Mouse (Mus musculus) brain, embryonic 14.5 days (tissue): ENCODE measurements at regions not wholly inside any gene's neighbourhood (a gene's known extent, or its start where the extent isn't known, plus 50 kb on each side); places are given as distances from the start of the nearest gene placed in this dataset.

ENCODE experiments used
- CTCF ChIP-seq: fragments of 200-500 bp; IDR thresholded peaks from 2 replicates; pipeline ENCODE4 v1.5.1; 2012; ENCODE audit warnings: inconsistent platforms, mild to moderate bottlenecking, moderate library complexity, borderline replicate concordance; ENCODE audit not compliant: insufficient read depth, insufficient read length; ENCODE audit errors: extremely low read depth
- POLR2A ChIP-seq: fragments of 200-500 bp; IDR thresholded peaks from 2 replicates; pipeline ENCODE4 v1.6.1; 2012; ENCODE audit warnings: mild to moderate bottlenecking, inconsistent platforms, borderline replicate concordance; ENCODE audit not compliant: poor library complexity, insufficient read depth, insufficient read length, severe bottlenecking; ENCODE audit errors: extremely low read depth

DNA sequence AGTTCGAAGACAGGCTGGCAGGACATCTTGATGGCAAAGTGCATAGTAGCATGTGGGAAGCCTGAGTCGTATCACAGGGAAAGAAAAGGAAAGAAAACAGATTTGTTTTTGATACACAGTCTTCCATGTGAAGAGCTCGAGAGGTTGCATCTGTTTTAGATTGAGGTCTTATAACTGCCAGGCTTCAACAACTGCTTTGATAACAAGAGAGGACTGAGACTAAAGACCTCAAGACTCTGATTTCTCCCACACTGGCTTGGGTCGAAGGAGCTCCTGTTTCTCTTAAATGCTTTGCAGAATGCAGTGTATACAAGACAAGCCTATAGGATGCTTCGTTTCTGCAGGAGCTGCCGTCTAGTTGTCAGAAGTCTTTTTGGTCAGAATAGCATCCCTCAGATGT is 103.0 kb upstream of the Fat4 start:
- TF ChIP-seq POLR2A (no peak), CTCF (no peak)
